In the genomic region with DNA sequence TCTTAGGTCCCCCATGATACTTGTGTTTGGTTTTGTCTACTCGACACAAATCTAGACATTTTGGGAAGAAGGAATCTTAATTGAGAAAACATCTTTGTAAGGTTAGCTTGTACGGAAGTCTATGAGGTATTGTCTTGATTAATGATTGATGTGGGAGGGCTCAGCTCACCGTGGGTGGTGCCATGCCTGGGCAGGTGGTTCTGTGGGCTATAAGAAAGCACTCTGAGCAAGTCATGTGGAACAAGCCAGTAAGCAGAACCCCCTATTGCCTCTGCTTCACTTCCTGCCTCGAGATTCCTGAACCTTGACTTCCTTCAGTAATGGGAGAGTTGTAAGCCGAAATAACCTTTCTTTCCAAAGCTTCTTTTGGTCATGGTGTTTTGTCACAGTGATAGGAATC, we compare ENCODE assay signal across 14 mouse cellular contexts.
"Had no signal": no experiment of that assay in that cellular context is flagged by ENCODE, and none has a peak within 500 bp of the region (broad histone marks: within the 10 kb centered on the region; RNA-seq: fewer than 3 reads in every experiment).

No protein-coding gene starts in this region.

- H3K4me3 ChIP-seq: left cerebral cortex, adult 2 months; limb, embryonic 10.5 days; liver, embryonic 15.5 days; midbrain, embryonic 10.5 days; myocyte had no signal

- H3K36me3 ChIP-seq: limb, embryonic 10.5 days; liver, embryonic 15.5 days; midbrain, embryonic 10.5 days had no signal

- H3K9me3 ChIP-seq: limb, embryonic 10.5 days; liver, embryonic 15.5 days; midbrain, embryonic 10.5 days had no signal

- H3K27me3 ChIP-seq: liver, embryonic 15.5 days had no signal

- H3K9ac ChIP-seq: liver, embryonic 15.5 days had no signal

- H3K27ac ChIP-seq: left cerebral cortex, adult 2 months; limb, embryonic 10.5 days; liver, embryonic 15.5 days; midbrain, embryonic 10.5 days had no signal

- H3K4me1 ChIP-seq: liver, embryonic 15.5 days; midbrain, embryonic 10.5 days had no signal

- H3K4me2 ChIP-seq: liver, embryonic 11.5 days; liver, embryonic 15.5 days had no signal

- DNase-seq: lung, adult 2 months; lung, postnatal 36 days; midbrain, embryonic 14.5 days; right cerebral cortex, postnatal 4 days; spleen, adult 18-20 months; thymus, adult 18-20 months; thymus, postnatal 14 days had no signal

- ATAC-seq: lung, postnatal 0 days had no signal
